Mouse (Mus musculus): ENCODE data around the gene Lman2. TPM values are rescaled to one million over a fixed set of nuclear protein-coding genes. Genes with fewer than 3 reads are reported as not detected.

Lman2 gene
- total RNA-seq, 2 experiments from 2014 or later, result 49.1 to 49.8 TPM

DNA sequence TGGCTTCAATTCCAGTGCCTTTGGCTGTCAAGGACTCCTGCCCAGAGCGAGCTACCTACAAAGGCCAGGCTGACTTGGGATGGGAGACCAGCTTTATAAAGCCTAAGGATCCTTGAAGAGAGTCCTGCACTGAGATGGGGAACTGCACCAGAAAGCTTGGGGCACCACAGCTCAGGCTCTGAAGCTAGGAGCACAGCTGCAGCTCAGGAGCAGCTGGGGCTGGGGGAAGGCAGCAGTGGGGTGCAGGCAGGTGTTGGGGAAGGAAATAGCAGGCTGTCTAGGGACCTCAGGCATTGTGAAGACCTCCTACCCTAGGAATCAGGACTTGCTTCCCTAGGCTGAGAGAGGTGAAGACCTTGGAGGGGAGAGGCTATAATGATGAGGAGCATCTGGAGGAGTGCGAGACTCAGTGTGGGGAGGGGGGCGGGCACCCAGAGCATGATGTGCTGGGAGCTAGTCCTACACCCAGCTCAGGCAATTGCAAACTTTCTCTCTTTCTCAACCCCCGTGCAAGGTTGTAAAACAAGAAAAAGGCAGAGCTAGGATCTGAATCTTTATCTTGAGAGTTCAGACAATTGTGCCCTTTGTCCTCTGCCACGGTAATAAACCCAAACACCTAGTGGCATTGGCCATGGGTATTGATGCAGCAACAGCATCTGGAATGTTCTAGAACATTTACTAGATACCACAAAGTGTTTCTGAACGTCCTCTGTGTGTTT lies 11.8 kb upstream of the Lman2 start:
- intact Hi-C loops (cut with DNase I), result no loop called here
- no peak for DNase-seq (ENCODE audit: low spot score)

DNA sequence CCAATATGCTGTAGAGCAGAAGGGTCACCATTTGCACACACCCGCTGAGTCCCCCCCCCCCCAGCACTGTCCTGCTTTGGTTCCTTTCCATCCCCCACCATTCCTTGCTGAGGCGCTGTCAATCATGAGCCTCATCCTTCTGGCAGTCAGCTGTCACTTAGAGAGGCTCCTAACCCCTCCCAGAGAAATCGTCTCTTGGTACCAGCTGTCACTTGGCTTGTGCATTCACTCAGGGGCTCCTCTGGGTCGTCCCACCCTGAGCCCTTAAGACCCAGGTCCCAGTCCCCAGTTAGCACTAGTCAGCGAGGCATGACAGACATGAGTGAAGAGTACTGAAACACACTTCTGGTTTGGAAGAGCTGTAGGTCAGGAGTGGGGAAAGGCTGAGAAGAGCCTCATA lies 9.2 kb upstream of the Lman2 start:
- DNase-seq (ENCODE audit: low spot score), result no peak
- intact Hi-C loops (cut with DNase I), result no loop called here

DNA sequence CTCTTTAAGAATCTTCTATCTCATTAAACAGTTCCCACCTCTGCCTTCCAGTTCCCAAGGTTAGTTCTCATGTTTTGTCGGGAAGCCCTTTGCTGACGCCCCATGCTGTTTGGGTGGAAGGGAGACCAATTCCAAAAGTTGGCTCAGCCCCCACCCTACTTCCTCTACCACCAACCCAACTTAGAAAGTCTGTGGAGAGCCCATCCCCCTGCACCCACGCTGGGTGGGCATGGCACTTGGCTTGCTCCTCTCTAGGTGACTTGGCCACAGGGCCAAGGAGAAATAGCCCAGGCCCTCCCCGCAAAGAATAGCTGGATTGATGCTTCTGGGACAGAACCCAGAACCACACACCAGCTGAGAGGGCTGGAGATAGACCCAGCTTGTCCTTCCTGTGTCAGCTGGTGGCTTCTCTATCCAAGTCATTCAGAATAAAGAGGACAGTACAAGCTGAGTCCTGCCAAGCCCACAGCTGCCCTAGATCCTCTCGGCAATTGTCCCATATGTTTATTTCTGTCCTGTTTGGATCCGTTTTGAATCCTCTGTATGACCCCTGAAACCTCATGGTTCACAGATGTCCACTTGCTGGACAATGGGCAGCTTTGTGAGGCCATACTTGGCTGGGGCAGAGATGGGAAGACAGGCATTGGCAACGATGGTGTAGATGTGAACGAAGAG lies 8.6 kb upstream of the Lman2 start:
- intact Hi-C loops (cut with DNase I), result no loop called here
- DNase-seq (ENCODE audit: low spot score), result no peak

DNA sequence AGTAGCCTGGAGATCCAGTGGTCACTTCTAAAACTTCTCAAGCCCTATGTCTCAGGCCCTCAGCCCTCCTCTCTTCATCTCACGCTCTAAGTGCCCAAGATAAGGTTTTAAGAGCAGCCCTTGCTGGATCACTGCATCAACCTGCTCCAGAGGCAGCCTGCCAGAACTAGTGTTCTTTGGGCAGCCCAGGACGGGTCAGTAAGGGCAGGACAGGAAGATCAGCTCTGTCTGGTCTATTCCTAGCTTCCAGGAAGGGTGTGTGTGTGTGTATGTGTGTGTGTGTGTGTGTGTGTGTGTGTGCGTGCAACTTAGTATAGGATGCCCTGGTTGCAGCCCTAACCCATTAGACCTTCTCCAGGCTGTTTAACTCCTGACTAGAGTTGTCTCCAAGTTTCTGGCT lies 7.7 kb upstream of the Lman2 start:
- no peak for DNase-seq (ENCODE audit: low spot score)
- intact Hi-C loops (cut with DNase I), result no loop called here

DNA sequence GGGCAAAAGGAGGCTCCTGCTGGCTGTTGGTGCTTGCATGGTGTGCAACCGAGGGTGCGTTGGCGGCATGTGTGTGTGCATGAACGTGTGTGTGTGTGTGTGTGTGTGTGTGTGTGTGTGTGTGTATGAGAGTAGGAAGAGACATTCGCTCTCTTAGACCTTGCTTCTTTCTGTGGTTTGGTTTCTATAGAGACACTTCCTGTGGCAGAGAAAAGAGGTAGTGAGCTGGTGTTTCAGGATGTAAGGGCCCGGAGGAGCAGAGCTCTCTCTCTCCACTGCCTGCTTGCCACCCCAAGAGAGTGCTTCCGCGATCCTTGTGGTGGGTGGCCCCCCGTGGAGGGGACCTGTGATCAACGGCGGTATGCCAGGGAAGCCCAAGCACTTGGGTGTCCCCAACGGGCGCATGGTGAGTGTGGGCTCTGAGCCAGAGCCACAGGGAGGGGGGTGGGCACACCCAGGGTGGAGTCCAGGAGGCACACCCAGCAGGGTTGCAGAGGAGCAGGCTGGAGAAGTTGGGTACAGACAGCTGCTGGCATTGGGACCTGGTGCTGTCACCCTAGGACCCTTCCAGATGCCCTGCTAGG lies 7.0 kb upstream of the Lman2 start, which contains the start of gene Rgs14:
Rgs14 (plus strand) TSS at position 202 of the 584 bp plus-strand sequence.
- intact Hi-C loops (cut with DNase I), result no loop called here
- DNase-seq (ENCODE audit: low spot score), result no peak

DNA sequence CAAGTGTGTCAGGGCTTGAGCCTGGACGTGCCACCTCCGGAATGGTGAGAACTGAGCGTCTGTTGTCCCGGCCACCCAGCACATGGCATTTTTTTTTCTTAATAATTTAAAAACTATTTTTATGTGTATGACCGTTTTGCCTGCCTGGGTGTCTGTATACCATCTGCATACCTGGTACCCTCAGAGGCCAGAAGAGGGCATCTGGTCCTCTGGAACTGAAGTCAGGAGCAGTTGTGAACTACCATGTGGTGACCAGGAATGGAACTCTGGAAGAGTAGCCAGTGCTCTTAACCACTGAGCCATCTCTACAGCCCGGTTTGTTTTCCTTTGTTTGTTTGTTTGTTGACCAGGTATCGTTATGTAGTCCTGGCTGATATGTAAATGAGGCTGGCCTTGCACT lies 5.8 kb upstream of the Lman2 start:
- DNase-seq (ENCODE audit: low spot score), result no peak
- intact Hi-C loops (cut with DNase I), result no loop called here

DNA sequence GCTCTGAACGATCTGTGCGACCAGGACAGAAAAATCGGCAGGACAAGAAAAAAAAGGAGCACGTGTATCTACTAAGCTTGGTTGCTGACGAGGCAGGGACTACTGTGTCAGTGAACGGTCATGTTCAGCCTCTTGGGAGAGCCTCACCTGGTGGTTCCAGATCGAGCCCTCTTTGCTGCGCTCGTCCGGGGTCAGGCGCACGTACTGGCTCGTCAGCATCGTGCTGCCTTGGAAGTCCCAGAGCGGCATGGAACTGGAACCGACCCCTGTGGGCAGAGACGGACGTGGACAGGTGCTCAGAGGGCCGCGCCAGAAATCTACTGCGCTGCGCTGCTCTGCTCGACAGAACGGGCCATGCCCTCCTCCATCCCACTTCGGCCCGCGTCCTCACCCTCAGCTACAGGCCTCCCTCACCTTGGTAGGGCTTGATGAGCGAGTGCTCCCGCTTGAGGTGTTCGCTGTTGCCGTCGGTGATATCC lies 570 bp downstream of the Lman2 start:
- no peak for DNase-seq (ENCODE audit: low spot score)
- intact Hi-C loops (cut with DNase I), result no loop called here

DNA sequence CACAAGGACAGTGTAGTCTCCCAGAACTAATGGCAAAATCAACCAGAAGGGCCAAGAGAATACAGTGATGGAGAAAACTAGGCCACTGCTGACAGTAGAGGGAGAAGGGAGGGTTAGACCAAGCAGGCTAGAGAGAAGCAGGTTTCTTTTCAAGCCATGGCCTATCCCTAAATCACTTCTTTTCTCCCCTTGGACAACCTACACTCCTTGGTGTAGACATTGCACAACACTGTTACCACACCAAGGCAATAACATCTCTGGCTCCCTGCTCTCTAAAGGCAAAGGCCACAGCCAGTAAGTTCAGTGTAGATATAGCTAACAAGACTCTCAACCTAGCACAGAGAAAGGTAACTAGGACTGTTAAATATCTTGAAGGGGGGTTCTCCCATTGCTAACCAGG lies 1.4 kb downstream of the Lman2 start:
- intact Hi-C loops (cut with DNase I), result no loop called here
- DNase-seq (ENCODE audit: low spot score), result no peak

DNA sequence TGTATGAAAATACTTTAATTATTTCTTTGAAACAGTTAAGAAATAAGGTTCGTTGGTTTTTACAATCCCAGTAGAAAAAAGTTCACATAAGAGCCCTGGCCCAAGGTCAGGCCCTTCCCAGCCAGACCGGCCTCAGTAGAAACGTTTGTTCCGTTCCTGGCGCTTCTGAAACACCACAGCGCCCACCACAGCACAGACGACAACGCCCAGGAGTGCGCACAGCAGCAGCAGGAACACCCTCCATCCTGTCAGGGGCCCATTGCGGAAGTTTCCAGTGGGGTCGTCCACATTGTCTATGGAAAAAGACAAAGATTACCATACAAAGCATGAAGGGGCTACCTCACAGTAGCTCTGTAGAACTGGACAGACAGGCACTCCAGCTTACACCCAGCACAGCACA lies 15.8 kb downstream of the Lman2 start:
- intact Hi-C loops (cut with DNase I), result no loop called here
- DNase-seq (ENCODE audit: low spot score), result no peak

DNA sequence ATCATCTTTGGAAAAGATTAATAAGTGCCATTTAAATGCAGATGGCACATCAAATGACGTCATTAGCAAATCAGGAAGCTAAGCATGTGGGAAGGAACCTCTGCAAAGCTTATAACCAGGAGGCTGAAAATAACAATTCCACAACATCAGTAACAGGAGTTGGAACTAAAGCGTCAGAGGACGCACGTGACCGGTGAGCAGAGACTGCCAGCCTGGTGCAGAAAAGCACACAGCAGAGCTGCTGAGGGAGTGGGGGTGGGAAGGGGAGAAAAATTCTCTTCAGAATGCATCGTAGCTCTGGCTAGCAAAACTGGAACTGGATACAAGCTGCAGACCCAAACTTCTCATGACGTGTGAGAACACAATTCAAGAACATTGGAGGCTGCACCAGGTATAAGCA lies 18.3 kb downstream of the Lman2 start:
- no peak for DNase-seq (ENCODE audit: low spot score)
- intact Hi-C loops (cut with DNase I), result no loop called here

DNA sequence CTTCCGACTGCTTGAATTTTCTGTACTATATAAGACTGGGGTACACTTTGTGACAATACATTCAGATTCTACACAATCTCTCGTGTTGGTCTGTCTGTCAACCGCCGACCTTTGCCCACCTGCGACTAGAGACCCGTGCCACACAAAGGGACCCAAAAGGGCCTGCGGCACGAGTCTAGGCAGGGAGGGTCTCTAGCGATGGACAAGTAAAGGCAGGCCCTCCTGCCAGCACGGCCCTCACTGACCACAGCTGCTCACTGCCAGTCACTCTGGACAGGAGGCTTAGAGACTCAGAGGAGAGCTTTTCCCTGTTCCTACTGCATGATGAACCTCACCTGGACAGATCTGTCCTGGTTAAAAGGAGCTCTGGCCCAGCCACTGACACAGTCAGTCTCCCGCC lies 20.1 kb downstream of the Lman2 start:
- intact Hi-C loops (cut with DNase I), result no loop called here
- no peak for DNase-seq (ENCODE audit: low spot score)

DNA sequence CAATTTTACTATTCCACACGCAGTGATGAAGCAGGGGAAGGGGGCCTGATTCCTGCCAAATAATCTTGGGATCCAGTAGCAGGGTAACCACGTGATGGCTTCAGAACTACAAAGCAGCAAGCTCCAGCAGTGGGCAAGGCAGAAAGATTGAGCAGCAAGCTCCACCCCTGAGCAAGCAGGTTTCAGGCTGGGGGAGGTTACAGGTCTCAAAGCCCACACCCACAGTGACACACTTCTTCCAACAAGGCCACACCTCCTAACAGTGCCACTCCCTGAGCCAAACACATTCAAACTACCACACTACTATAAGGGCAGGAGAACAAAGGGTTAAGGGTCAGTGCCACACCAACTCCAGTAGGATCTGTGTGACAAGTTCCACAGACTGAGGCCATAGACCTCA lies 23.3 kb downstream of the Lman2 start:
- intact Hi-C loops (cut with DNase I), result no loop called here
- no peak for DNase-seq (ENCODE audit: low spot score)

DNA sequence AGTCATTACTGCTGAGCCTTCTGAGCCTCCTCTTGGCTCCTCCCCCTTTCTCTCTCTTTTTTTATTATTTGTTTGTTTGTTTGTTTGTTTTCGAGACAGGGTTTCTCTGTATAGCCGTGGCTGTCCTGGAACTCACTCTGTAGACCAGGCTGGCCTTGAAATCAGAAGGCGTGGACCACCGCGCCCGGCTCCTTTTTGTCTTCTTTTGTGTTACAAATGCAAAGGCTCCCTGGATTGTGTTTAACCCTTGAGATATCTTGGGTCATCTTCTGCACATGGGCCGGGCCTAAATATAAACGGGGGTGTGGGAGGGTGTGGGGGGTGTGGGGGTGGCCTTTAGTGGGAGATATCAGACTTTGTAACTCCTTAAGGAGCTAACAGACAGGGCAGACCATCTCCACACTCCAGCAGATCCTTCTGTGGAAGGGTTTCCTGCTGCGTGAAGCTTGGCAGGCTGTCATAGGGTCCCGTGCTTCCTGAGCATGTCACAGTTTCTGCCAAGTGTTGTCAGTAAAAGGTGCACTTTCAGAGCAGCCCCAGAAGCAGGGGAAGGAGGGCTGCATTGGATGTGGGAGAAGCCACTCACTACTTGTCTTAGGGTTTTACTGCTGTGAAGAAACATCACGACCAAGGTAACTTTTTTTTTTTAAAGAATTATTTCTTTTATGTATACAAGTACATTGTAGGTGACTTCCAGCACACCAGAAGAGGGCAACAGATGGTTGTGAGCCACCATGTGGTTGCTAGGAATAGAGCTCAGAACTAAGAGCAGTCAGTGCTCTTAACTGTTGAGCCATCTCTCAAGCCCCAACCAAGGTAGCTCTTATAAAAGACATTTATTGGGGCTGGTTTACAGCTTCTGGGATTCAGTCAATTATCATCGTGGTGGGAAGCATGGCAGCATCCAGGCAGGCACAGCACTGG lies 24.2 kb downstream of the Lman2 start:
- DNase-seq (ENCODE audit: low spot score), result no peak
- intact Hi-C loops (cut with DNase I), result no loop called here

DNA sequence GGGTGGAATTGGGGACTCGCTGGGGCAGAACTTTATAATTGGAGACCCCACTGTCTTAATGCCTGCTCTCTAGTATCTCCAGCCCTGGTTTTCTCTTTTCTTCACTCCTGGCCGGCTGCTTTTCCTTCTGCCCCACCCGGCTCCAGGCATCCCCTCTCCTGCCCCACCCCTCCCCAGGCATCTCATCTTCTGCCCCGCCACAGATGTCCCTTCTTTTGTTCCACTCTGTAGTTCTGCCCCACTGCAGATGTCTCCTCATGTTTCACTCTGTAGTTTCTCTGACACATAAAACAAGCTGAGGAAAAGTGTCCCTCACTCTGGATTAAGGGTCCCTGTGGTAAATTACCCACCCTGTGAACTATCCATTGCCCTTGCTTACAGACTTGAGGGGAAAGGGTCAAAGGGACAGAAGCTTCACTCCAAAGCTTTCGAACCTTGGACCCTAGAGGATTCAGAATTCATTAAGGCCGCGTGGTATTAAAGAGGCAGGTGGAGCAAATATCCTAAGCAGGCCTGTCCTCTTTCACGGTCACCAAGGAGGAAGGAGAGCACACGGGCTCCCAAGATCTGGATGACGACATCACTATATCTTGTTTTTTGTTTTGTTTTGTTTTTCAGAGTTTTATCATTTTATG lies 25.1 kb downstream of the Lman2 start:
- no peak for DNase-seq (ENCODE audit: low spot score)
- intact Hi-C loops (cut with DNase I), result no loop called here

DNA sequence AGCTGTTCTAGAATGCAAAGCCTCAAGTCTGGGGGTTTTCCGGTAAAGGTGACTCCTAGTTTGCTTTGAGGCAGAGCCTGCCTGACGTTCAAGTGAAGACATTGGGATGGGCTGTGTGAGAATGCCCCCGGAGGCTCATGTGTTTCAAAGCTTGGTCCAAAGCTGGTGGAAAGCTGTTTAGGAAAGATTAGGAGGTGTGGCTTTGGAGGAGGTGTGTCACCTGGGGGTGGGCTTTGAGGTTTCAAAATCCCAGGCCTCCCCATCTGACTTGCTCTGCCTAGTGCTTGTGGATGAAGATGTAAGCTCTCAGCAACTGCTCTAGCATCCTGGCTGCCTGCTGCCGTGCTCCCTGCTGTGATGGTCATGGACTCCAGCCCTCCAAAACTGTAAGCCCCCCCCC lies 26.9 kb downstream of the Lman2 start:
- no peak for DNase-seq (ENCODE audit: low spot score)

DNA sequence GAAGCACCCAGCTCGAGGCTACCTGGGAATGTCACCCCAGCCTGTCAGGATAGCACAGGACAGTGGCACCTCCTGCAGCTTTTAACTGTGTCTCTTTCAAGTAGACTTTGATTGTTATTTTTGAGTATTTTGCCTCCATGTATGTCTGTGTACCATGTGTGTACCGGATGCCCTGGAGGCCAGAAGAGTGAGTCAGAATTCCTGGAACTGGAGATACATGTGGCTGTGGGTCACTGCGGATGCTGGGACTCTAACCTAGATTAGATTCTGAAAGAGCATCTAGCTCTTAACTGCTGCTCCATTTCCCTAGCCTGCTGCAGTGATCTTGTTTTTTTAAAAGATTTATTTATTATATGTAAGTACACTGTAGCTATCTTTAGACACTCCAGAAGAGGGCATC lies 30.3 kb downstream of the Lman2 start:
- DNase-seq (ENCODE audit: low spot score), result no peak
- intact Hi-C loops (cut with DNase I), result no loop called here

More for the DNA sequence above, 26.9 kb downstream of the Lman2 start:
- intact Hi-C loops (cut with DNase I), result no loop called here

DNA sequence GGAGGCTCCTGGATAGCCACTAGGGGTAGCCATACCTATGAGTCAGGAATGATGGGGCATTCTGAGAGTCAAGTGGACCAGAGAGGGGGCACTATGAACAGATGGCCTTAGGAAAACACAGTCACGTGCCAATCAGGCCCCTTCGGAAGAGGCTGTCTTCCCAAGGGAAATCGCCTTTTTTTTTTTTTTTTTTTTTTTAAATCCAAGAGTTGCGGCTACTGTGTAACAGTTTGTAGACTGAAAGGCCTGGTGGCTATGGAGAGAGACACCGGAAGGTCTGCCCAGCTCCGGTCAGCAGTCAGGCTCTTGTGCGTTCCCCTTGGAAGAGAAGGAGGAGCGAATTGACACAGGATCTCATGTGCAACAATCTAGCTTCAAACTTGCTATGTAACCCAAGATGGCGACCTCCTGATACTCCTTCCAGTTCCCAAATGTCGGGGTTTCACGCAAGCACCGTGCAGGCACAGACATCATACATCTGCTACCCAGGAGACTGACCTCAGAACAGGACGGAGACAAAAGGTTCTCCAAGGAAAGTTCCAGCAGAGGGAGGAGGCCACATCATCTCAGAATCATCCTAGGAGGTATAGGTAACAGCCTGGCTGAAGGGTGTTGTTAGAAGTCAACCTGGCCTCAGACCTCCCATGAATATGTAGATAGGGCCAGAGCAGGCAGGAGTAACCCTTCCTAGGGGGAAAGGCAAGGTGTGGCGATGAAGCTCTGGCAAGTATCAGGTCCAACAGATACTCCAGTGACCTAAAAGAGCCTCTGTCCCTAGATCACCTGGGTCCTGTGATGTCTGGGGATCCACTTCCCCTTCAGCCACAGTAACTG lies 31.8 kb downstream of the Lman2 start:
- intact Hi-C loops (cut with DNase I), result no loop called here
- no peak for DNase-seq (ENCODE audit: low spot score)

DNA sequence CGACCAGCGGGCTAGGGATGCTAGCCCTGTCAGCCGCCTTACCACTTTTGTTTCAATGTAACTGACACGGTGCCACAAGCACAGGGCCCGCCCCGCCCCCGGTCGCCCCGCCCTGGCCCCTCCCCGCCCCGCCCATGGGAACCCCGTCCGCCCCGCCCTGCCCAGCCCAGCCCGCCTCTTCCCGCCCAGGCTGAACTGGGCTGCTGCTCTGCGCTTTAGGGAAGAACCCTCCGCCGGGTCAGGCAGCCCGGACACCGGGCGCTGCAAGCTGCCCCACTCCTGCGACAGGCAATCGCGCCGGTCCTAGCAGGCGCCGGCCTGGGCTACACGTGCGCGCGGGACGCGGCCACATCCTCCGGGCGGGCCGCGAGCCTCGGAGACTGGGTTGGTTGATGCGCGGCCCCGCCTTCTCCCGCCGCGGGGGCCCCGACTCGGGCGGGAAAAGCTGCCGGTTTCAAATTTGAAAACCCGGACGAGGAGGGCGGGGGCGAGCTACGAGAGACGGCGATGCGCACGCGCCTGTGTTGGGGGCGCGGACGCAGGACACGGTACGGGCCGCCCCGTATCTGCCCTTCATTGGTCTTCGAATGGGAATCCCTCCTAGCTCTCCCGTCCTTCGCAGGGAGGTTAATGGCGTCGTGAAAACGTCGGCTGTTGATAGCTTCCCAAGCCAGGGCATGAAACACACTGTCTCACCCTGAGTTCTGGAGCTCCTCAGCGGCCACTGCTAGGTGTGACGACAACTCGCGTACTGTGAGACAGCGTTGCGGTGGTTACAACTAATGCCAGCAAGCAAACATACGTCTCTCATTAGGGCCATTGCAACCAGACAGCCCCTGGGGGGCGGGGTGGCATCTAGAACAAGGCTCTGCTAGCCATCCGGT lies 32.7 kb downstream of the Lman2 start, which contains the start of gene Mxd3:
Mxd3 (minus strand) TSS at position 141 of the 884 bp plus-strand sequence.
- DNase-seq (ENCODE audit: low spot score), result peak; percentile 71
- intact Hi-C loops (cut with DNase I), result no loop called here

Measured in heart, postnatal 25 days (tissue).